ENCODE assay signal across 9 mouse cellular contexts in genomic region chr1:133364022-133364630, GRCm38 (mm10). TPM values are rescaled to one million over a fixed set of nuclear protein-coding genes. Genes with fewer than 3 reads are reported as not detected.
DNase-seq lines count a peak whose midpoint lies in the region; ATAC-seq and TF ChIP-seq lines count a peak whose summit lies in the region.
"Had no signal": no experiment of that assay in that cellular context is flagged by ENCODE, and none has a peak within 500 bp of the region (broad histone marks: within the 10 kb centered on the region; RNA-seq: fewer than 3 reads in every experiment).

No protein-coding gene starts in this region.

- no peak for TF ChIP-seq POLR2A in testis, adult 2 months (IDR thresholded peaks at IDR 0.05; ENCODE audit: control insufficient read depth, low read depth, low read length)

- peaks cover 17% of the 10 kb centered on the region for H3K4me1 ChIP-seq in testis, adult 2 months (ENCODE audit: control insufficient read depth, insufficient read depth, low read length)
- peaks cover 21% of the 10 kb centered on the region for H3K4me1 ChIP-seq in limb, embryonic 15.5 days

- H3K4me3 ChIP-seq in gastrocnemius, adult 2 months = peak overlapping the region; percentile 75
- peak overlapping the region; percentile 77 for H3K4me3 ChIP-seq in testis, adult 2 months (ENCODE audit: control insufficient read depth, low read depth, low read length)
- peak overlapping the region; percentile 60 for H3K4me3 ChIP-seq in limb, embryonic 15.5 days

- peak; percentile 21 for DNase-seq in gastrocnemius, adult 2 months
- DNase-seq in gastrocnemius, postnatal 10 days = no peak
- no peak for DNase-seq in testis, postnatal 14 days (ENCODE audit: low spot score)
- no peak for DNase-seq in embryo, embryonic 10 days (ENCODE audit: low spot score)
- no peak for DNase-seq in gastrocnemius, postnatal 14 days

- no peak for TF ChIP-seq CTCF in gastrocnemius, adult 2 months (IDR thresholded peaks at IDR 0.05)
- TF ChIP-seq CTCF in testis, adult 2 months (IDR thresholded peaks at IDR 0.05; ENCODE audit: control insufficient read depth, insufficient read depth, insufficient replicate concordance, low read depth, low read length) = no peak

- H3K9me3 ChIP-seq in limb, embryonic 15.5 days = no peaks in the 10 kb centered on the region

- 2% methylated on average over 27 of the region's 27 CpGs for WGBS in limb, embryonic 15.5 days

- H3K27me3 ChIP-seq in testis, adult 2 months (ENCODE audit: control insufficient read depth, insufficient read depth, low read length) = no peaks in the 10 kb centered on the region
- H3K27me3 ChIP-seq in limb, embryonic 15.5 days = peaks cover 32% of the 10 kb centered on the region

- H3K27ac ChIP-seq in gastrocnemius, adult 2 months = peak overlapping the region; percentile 9; the same call in 1 of the 2 replicates
- peak overlapping the region; percentile 76 for H3K27ac ChIP-seq in testis, adult 2 months (ENCODE audit: control insufficient read depth, insufficient read depth, low read depth, low read length)
- H3K27ac ChIP-seq in limb, embryonic 15.5 days = no peak overlapping the region

- no peaks in the 10 kb centered on the region for H3K36me3 ChIP-seq in testis, adult 2 months (ENCODE audit: control insufficient read depth, insufficient read depth, low read length)
- no peaks in the 10 kb centered on the region for H3K36me3 ChIP-seq in limb, embryonic 15.5 days

- peak overlapping the region; percentile 42 for H3K9ac ChIP-seq in limb, embryonic 15.5 days

- ATAC-seq in limb, embryonic 15.5 days (ENCODE audit: insufficient number of reproducible peaks, low FRiP score, low TSS enrichment, low read depth) = no peak
- ATAC-seq in activated CD4-positive, CD25-positive, alpha-beta regulatory T cell, adult 4 months = no peak

- intact Hi-C loops in gastrocnemius, adult 2 months (cut with DNase I) = loop anchor here (1.0 kb wide), 1 partner anchor 21 kb away; no protein-coding TSS in a partner anchor
- intact Hi-C loops in gastrocnemius, postnatal 14 days (cut with DNase I; ENCODE audit: low total_unique reads) = no loop called here

- H3K4me2 ChIP-seq in limb, embryonic 15.5 days = peak overlapping the region; percentile 98

RNA-seq across cellular contexts. Expression of gene Etnk2, which starts 0.8 kb away (rescaled TPM):
- under 1 TPM; 0.10 to 0.20 TPM for total RNA-seq in gastrocnemius, adult 2 months (2021)
- total RNA-seq in gastrocnemius, postnatal 10 days (2021) = under 1 TPM; 0.19 to 0.47 TPM
- polyA plus RNA-seq in testis, adult 2 months (2012; rRNA removed) = 32.1 and 33.7 TPM in 2 replicates
- polyA plus RNA-seq in limb, embryonic 15.5 days (2015; fragmentation: Nextera tagmentation; extraction: Ambion mirVana) = 0.89 and 1.3 TPM in 2 replicates
- under 1 TPM in 1 of 2 experiments, not detected in 1; 0.20 TPM for polyA plus RNA-seq in activated CD4-positive, CD25-positive, alpha-beta regulatory T cell, adult 4 months (2017; shearing (Covaris generic))
- under 1 TPM; 0.13 to 0.23 TPM for total RNA-seq in gastrocnemius, postnatal 14 days (2021)

RNA-seq across cellular contexts. Expression of gene Ren1, which starts 13.8 kb away (rescaled TPM):
- total RNA-seq in gastrocnemius, adult 2 months (2021) = under 1 TPM in 1 of 2 experiments, not detected in 1; 0.15 TPM
- total RNA-seq in gastrocnemius, postnatal 10 days (2021) = not detected
- polyA plus RNA-seq in testis, adult 2 months (2012; rRNA removed) = 0.90 and 2.6 TPM in 2 replicates
- polyA plus RNA-seq in limb, embryonic 15.5 days (2015; fragmentation: Nextera tagmentation; extraction: Ambion mirVana) = 0.17 and 0.42 TPM in 2 replicates
- polyA plus RNA-seq in activated CD4-positive, CD25-positive, alpha-beta regulatory T cell, adult 4 months (2017; shearing (Covaris generic)) = not detected
- not detected for total RNA-seq in gastrocnemius, postnatal 14 days (2021)

RNA-seq across cellular contexts. Expression of gene Kiss1, which starts 42.5 kb away (rescaled TPM):
- not detected for total RNA-seq in gastrocnemius, adult 2 months (2021)
- not detected for total RNA-seq in gastrocnemius, postnatal 10 days (2021)
- 0.44 TPM in 1 of 2 replicates, not detected in the other for polyA plus RNA-seq in testis, adult 2 months (2012; rRNA removed)
- polyA plus RNA-seq in limb, embryonic 15.5 days (2015; fragmentation: Nextera tagmentation; extraction: Ambion mirVana) = not detected in 2 replicates
- not detected for polyA plus RNA-seq in activated CD4-positive, CD25-positive, alpha-beta regulatory T cell, adult 4 months (2017; shearing (Covaris generic))
- total RNA-seq in gastrocnemius, postnatal 14 days (2021) = not detected
- polyA plus RNA-seq: urinary bladder, adult 2 months had no signal

RNA-seq across cellular contexts. Expression of gene Golt1a, which starts 54.5 kb away (rescaled TPM):
- total RNA-seq in gastrocnemius, adult 2 months (2021) = not detected
- total RNA-seq in gastrocnemius, postnatal 10 days (2021) = not detected
- polyA plus RNA-seq in testis, adult 2 months (2012; rRNA removed) = 0.46 TPM in 1 of 2 replicates, not detected in the other
- not detected in 2 replicates for polyA plus RNA-seq in limb, embryonic 15.5 days (2015; fragmentation: Nextera tagmentation; extraction: Ambion mirVana)
- not detected for polyA plus RNA-seq in activated CD4-positive, CD25-positive, alpha-beta regulatory T cell, adult 4 months (2017; shearing (Covaris generic))
- total RNA-seq in gastrocnemius, postnatal 14 days (2021) = not detected
